Mouse (Mus musculus) thymus, adult 2 months (tissue): ENCODE data around the gene Serbp1.

ENCODE experiments used
- CTCF ChIP-seq: fragments of 200-500 bp; IDR thresholded peaks from 2 replicates; pipeline ENCODE4 v1.5.1; 2012; ENCODE audit warnings: mild to moderate bottlenecking, control low read depth, low read length, moderate library complexity, borderline replicate concordance; ENCODE audit not compliant: control insufficient read depth, poor library complexity, insufficient read depth; ENCODE audit errors: extremely low read depth
- POLR2A ChIP-seq: fragments of 200-500 bp; IDR thresholded peaks from 2 replicates; pipeline ENCODE4 v1.6.1; 2012; ENCODE audit warnings: mild to moderate bottlenecking, low read length, control low read depth, moderate library complexity; ENCODE audit not compliant: control insufficient read depth, poor library complexity, insufficient read depth; ENCODE audit errors: extremely low read depth

DNA sequence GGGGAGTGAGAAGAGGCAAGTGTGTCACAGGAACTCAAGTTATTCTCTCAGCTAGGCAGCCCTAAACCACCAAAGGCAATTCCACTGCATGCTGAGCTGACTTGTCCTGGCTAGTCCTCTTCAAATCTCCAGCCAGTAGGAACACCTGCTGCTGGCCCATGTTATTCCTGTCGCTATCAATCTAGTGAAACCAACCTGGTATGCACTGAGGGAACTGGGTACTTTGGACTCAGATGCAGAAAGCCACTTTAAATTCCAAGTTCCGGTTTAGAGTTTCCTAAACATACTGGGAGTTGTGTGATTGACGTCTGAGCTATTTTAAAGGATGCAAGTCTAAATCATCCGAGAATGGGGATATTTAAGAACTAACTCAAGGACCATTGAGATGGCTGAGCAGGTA lies 11.7 kb upstream of the Serbp1 start:
- TF ChIP-seq CTCF (no peak), POLR2A (no peak)
